Mouse (Mus musculus) ES-E14 (cell line): ENCODE results near the gene Gnb1.

Source experiments
- CHD2 ChIP-seq: IDR thresholded peaks from 2 replicates; pipeline ENCODE4 v1.6.1; 2014; ENCODE audit warnings: mild to moderate bottlenecking, low read depth, low read length, inconsistent platforms
- HCFC1 ChIP-seq: IDR thresholded peaks from 2 replicates; pipeline ENCODE4 v1.6.1; 2012; ENCODE audit warnings: low read length, inconsistent platforms, borderline replicate concordance; ENCODE audit not compliant: insufficient read depth
- MAFK ChIP-seq: IDR thresholded peaks from 2 replicates; pipeline ENCODE4 v1.6.1; 2014; ENCODE audit warnings: mild to moderate bottlenecking, low read depth, low read length, inconsistent platforms; ENCODE audit not compliant: insufficient read depth
- ZC3H11A ChIP-seq: IDR thresholded peaks from 2 replicates; pipeline ENCODE4 v1.6.1; 2012; ENCODE audit warnings: low read depth, mild to moderate bottlenecking, inconsistent platforms, low read length, borderline replicate concordance
- ZNF384 ChIP-seq: IDR thresholded peaks from 2 replicates; pipeline ENCODE4 v1.6.1; 2012; ENCODE audit warnings: low read depth, low read length, inconsistent platforms

DNA sequence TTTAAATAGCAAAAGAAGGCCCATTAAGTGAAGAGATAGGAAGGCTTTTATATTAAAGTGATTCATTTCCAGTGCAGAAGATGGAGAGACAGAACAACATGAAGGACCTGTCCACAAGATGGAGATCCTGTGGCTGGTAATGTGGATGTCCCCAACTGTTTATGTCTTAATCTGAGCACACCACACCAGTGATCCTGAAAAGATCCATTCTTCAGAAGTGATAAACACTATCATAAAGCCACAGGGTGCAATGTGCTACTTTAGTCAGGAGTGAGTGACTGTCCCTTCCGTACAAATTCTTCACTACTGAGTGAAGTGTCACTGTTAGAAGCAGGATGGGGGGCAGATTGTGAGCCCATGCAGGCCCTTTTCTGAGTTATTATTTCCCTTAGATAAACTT, 111.6 kb downstream of the Gnb1 start:
- TF ChIP-seq ZNF384 (no peak), HCFC1 (no peak), CHD2 (no peak), MAFK (no peak), ZC3H11A (no peak)
